Mouse (Mus musculus): ENCODE measurements around the gene Ctsk. TPM values are rescaled to one million over a fixed set of nuclear protein-coding genes. Genes with fewer than 3 reads are reported as not detected.
"Not testable (repeated sequence)": the region's sequence is repeated elsewhere in the genome, so short reads cannot be mapped to it uniquely, and the experiment has no call there.

Ctsk gene
- polyA plus RNA-seq, 1 experiment from 2014 or later = 122 TPM

GRCm38 (mm10) chr3:95523662-95524061 is 24.6 kb downstream of the Ctsk start:
- H3K36me3 ChIP-seq = no peaks in the 10 kb centered on the region
- ATAC-seq (ENCODE audit: insufficient number of reproducible peaks, low FRiP score, low TSS enrichment, low read depth) = peak; percentile 51; the same call in 1 of the 2 replicates
- no peak overlapping the region for H3K9ac ChIP-seq
- peaks cover 7% of the 10 kb centered on the region; the same call in 1 of the 2 replicates for H3K4me1 ChIP-seq
- no peak overlapping the region for H3K4me2 ChIP-seq (replicated peaks)
- no peaks in the 10 kb centered on the region for H3K27me3 ChIP-seq
- 0 out of 2 replicates have a peak overlapping the region, but pooled peaks have one; percentile 28 for H3K27ac ChIP-seq (replicated peaks)
- H3K4me3 ChIP-seq (replicated peaks) = no peak overlapping the region
- no peaks in the 10 kb centered on the region for H3K9me3 ChIP-seq (replicated peaks)
- WGBS = 43% methylated on average over 3 of the region's 3 CpGs

GRCm38 (mm10) chr3:95524673-95525072 is 25.6 kb downstream of the Ctsk start:
- H3K4me2 ChIP-seq (replicated peaks) = no peak overlapping the region
- H3K4me3 ChIP-seq (replicated peaks) = no peak overlapping the region
- no peaks in the 10 kb centered on the region for H3K9me3 ChIP-seq (replicated peaks)
- 67% methylated on average over 2 of the region's 2 CpGs for WGBS
- H3K9ac ChIP-seq = no peak overlapping the region
- H3K27me3 ChIP-seq = no peaks in the 10 kb centered on the region
- peaks cover 7% of the 10 kb centered on the region; the same call in 1 of the 2 replicates for H3K4me1 ChIP-seq
- H3K36me3 ChIP-seq = no peaks in the 10 kb centered on the region
- ATAC-seq (ENCODE audit: insufficient number of reproducible peaks, low FRiP score, low TSS enrichment, low read depth) = no peak
- H3K27ac ChIP-seq (replicated peaks) = no peak overlapping the region

- Histone ChIP-seq H3K4me1 (peaks cover 7% of the 10 kb centered on the region; the same call in 1 of the 2 replicates), H3K27ac (replicated peaks) (no peak overlapping the region), H3K9ac (no peak overlapping the region), H3K4me2 (replicated peaks) (no peak overlapping the region), H3K27me3 (no peaks in the 10 kb centered on the region), H3K9me3 (replicated peaks) (no peaks in the 10 kb centered on the region), H3K36me3 (no peaks in the 10 kb centered on the region), H3K4me3 (replicated peaks) (no peak overlapping the region)
- ATAC-seq (ENCODE audit: insufficient number of reproducible peaks, low FRiP score, low TSS enrichment, low read depth) = no peak
Measured at GRCm38 (mm10) chr3:95526111-95526510, 27.1 kb downstream of the Ctsk start.

- H3K27me3 ChIP-seq = no peaks in the 10 kb centered on the region
- peaks cover 7% of the 10 kb centered on the region; the same call in 1 of the 2 replicates for H3K4me1 ChIP-seq
- H3K9me3 ChIP-seq (replicated peaks) = no peaks in the 10 kb centered on the region
- no peak within 1 kb of the TSS for H3K4me2 ChIP-seq (replicated peaks)
- H3K36me3 ChIP-seq = no peaks in the 10 kb centered on the region
- no peak within 1 kb of the TSS for H3K4me3 ChIP-seq (replicated peaks)
- no peak within 1 kb of the TSS for H3K9ac ChIP-seq
- no peak for ATAC-seq (ENCODE audit: insufficient number of reproducible peaks, low FRiP score, low TSS enrichment, low read depth)
- no peak within 1 kb of the TSS for H3K27ac ChIP-seq (replicated peaks)
- 86% methylated on average over 8 of the region's 8 CpGs for WGBS
Measured at GRCm38 (mm10) chr3:95526622-95527211, 27.7 kb downstream of the Ctsk start, which contains the start of gene Ctss. Gene Ctss, plus strand, starts transcription at chr3:95526786.

GRCm38 (mm10) chr3:95529814-95530213 is 30.8 kb downstream of the Ctsk start:
- Histone ChIP-seq H3K27ac (replicated peaks) (no peak overlapping the region), H3K4me3 (replicated peaks) (no peak overlapping the region), H3K4me1 (no peaks in the 10 kb centered on the region), H3K36me3 (no peaks in the 10 kb centered on the region), H3K9me3 (replicated peaks) (no peaks in the 10 kb centered on the region), H3K27me3 (no peaks in the 10 kb centered on the region), H3K9ac (no peak overlapping the region), H3K4me2 (replicated peaks) (no peak overlapping the region)
- WGBS = 88% methylated on average over 6 of the region's 6 CpGs
- ATAC-seq (ENCODE audit: insufficient number of reproducible peaks, low FRiP score, low TSS enrichment, low read depth) = no peak

GRCm38 (mm10) chr3:95531025-95531424 is 32.0 kb downstream of the Ctsk start:
- Histone ChIP-seq H3K4me1 (no peaks in the 10 kb centered on the region), H3K27me3 (no peaks in the 10 kb centered on the region), H3K4me2 (replicated peaks) (no peak overlapping the region), H3K36me3 (no peaks in the 10 kb centered on the region), H3K4me3 (replicated peaks) (no peak overlapping the region), H3K27ac (replicated peaks) (no peak overlapping the region), H3K9ac (no peak overlapping the region), H3K9me3 (replicated peaks) (no peaks in the 10 kb centered on the region)
- WGBS = 73% methylated on average over 1 of the region's 1 CpGs
- ATAC-seq (ENCODE audit: insufficient number of reproducible peaks, low FRiP score, low TSS enrichment, low read depth) = no peak

- no peak overlapping the region for H3K9ac ChIP-seq
- H3K4me3 ChIP-seq (replicated peaks) = no peak overlapping the region
- WGBS = 82% methylated on average over 5 of the region's 5 CpGs
- no peaks in the 10 kb centered on the region for H3K27me3 ChIP-seq
- no peak overlapping the region for H3K4me2 ChIP-seq (replicated peaks)
- no peaks in the 10 kb centered on the region for H3K9me3 ChIP-seq (replicated peaks)
- no peaks in the 10 kb centered on the region for H3K36me3 ChIP-seq
- no peaks in the 10 kb centered on the region for H3K4me1 ChIP-seq
- no peak overlapping the region for H3K27ac ChIP-seq (replicated peaks)
- ATAC-seq (ENCODE audit: insufficient number of reproducible peaks, low FRiP score, low TSS enrichment, low read depth) = no peak
Measured at GRCm38 (mm10) chr3:95533364-95533763, 34.3 kb downstream of the Ctsk start.

- H3K27me3 ChIP-seq = no peaks in the 10 kb centered on the region
- no peaks in the 10 kb centered on the region for H3K36me3 ChIP-seq
- 83% methylated on average over 1 of the region's 1 CpGs for WGBS
Measured at GRCm38 (mm10) chr3:95534927-95535326, 35.9 kb downstream of the Ctsk start.

GRCm38 (mm10) chr3:95538936-95539335 is 39.9 kb downstream of the Ctsk start:
- Histone ChIP-seq H3K4me3 (replicated peaks) (no peak overlapping the region), H3K9me3 (replicated peaks) (no peaks in the 10 kb centered on the region), H3K36me3 (no peaks in the 10 kb centered on the region), H3K9ac (no peak overlapping the region), H3K27ac (replicated peaks) (no peak overlapping the region), H3K27me3 (no peaks in the 10 kb centered on the region), H3K4me2 (replicated peaks) (no peak overlapping the region), H3K4me1 (no peaks in the 10 kb centered on the region)
- no peak for ATAC-seq (ENCODE audit: insufficient number of reproducible peaks, low FRiP score, low TSS enrichment, low read depth)
- 91% methylated on average over 10 of the region's 10 CpGs for WGBS

More at GRCm38 (mm10) chr3:95534927-95535326, 35.9 kb downstream of the Ctsk start:
- ATAC-seq (ENCODE audit: insufficient number of reproducible peaks, low FRiP score, low TSS enrichment, low read depth) = no peak
- no peaks in the 10 kb centered on the region for H3K9me3 ChIP-seq (replicated peaks)
- H3K4me2 ChIP-seq (replicated peaks) = no peak overlapping the region
- no peak overlapping the region for H3K4me3 ChIP-seq (replicated peaks)
- no peak overlapping the region for H3K9ac ChIP-seq
- no peak overlapping the region for H3K27ac ChIP-seq (replicated peaks)
- no peaks in the 10 kb centered on the region for H3K4me1 ChIP-seq

- no peak for ATAC-seq (ENCODE audit: insufficient number of reproducible peaks, low FRiP score, low TSS enrichment, low read depth)
- no peak overlapping the region for H3K4me3 ChIP-seq (replicated peaks)
- H3K9me3 ChIP-seq (replicated peaks) = no peaks in the 10 kb centered on the region
- H3K27ac ChIP-seq (replicated peaks) = no peak overlapping the region
- no peak overlapping the region for H3K4me2 ChIP-seq (replicated peaks)
- no peaks in the 10 kb centered on the region for H3K27me3 ChIP-seq
- no peaks in the 10 kb centered on the region for H3K4me1 ChIP-seq
- no peak overlapping the region for H3K9ac ChIP-seq
- 89% methylated on average over 4 of the region's 4 CpGs for WGBS
- no peaks in the 10 kb centered on the region for H3K36me3 ChIP-seq
Measured at GRCm38 (mm10) chr3:95539837-95540236, 40.8 kb downstream of the Ctsk start.

GRCm38 (mm10) chr3:95541186-95541585 is 42.1 kb downstream of the Ctsk start:
- WGBS = 73% methylated on average over 2 of the region's 2 CpGs
- ATAC-seq (ENCODE audit: insufficient number of reproducible peaks, low FRiP score, low TSS enrichment, low read depth); H3K9ac ChIP-seq; H3K36me3 ChIP-seq; H3K27ac ChIP-seq (replicated peaks); H3K4me2 ChIP-seq (replicated peaks); H3K4me3 ChIP-seq (replicated peaks); H3K9me3 ChIP-seq (replicated peaks); H3K4me1 ChIP-seq; H3K27me3 ChIP-seq: not testable (repeated sequence)

- Histone ChIP-seq H3K36me3 (no peaks in the 10 kb centered on the region), H3K9me3 (replicated peaks) (no peaks in the 10 kb centered on the region), H3K27ac (replicated peaks) (no peak overlapping the region), H3K4me3 (replicated peaks) (no peak overlapping the region), H3K27me3 (no peaks in the 10 kb centered on the region), H3K4me2 (replicated peaks) (no peak overlapping the region), H3K4me1 (no peaks in the 10 kb centered on the region), H3K9ac (no peak overlapping the region)
- no peak for ATAC-seq (ENCODE audit: insufficient number of reproducible peaks, low FRiP score, low TSS enrichment, low read depth)
Measured at GRCm38 (mm10) chr3:95542171-95542570, 43.1 kb downstream of the Ctsk start.
